Mouse (Mus musculus): Measurements from ENCODE around the gene Fhl2.
A peak's percentile ranks its signal among the peaks of the same experiment; 100 is the strongest.
"Not testable (repeated sequence)": the region's sequence is repeated elsewhere in the genome, so short reads cannot be mapped to it uniquely, and the experiment has no call there.

The Fhl2 gene

DNA sequence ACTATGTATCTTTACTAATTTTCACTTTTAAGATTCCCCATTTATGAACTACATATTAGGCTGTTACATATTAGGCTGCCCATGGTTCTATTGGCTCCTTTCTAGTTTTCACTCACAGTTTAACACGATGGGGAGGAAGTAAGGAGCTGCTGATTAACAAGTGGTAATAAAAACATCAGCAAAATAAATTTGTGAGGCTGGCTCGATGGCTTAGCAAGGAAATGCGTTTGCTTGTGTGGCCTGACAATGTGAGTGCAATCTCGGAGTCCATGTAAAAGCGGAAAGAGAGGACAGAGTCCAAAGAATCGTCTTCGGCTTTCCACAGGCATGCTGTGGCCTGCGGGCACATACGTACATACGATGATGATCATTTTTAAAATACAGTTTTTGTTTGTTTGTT is 4.3 kb downstream of the Fhl2 start:
- DNase-seq (ENCODE audit: low spot score in 2 of 2), result no peak

DNA sequence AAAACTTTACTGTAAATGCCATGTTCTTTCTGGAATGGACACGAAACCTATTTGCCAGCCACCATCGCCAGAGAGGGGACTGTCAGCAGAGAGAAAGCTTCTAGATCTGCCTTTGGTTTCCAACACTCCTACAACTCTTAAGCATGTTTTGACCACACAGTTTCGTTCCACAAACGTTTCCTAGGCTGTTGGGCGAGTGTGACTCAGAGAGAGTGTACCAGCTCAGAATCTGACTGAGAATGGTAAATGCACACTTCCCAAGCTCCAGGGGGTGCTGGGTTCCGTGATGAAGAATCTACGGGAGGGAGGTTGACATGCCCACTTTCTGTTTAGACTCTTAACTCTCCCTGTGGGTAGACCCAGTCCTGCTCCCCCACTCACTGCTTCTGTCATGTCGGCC is 5.7 kb downstream of the Fhl2 start:
- no peak for DNase-seq (ENCODE audit: low spot score in 2 of 2)

GRCm38 (mm10) chr1:43188893-43189292 is 7.9 kb downstream of the Fhl2 start:
- not testable (repeated sequence) for DNase-seq (ENCODE audit: low spot score in 2 of 2)

- DNase-seq (ENCODE audit: low spot score in 2 of 2), result no peak
These were observed 10.4 kb downstream of the Fhl2 start for GRCm38 (mm10) chr1:43186334-43186733.

DNA sequence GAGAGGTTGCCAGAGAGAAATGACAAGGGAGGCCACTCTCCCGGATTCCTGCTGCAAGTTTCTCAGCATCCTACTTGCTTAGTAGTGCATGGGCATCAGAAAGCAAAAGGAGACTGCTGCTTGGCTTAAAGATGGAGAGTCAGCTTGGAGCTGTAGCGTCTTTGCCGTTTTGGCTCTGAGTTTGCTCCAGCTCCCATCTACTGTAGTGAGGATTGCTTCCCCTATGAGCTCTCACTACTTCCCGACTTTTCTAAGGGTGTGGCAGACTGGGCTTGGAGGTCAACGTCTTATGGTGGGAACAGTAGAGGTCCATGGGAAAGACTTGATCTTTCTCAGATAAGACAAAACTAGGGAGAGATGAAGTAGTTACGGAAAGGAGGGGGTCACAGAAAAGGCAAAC is 15.9 kb downstream of the Fhl2 start:
- no peak for DNase-seq (ENCODE audit: low spot score in 2 of 2)

GRCm38 (mm10) chr1:43178780-43179179 is 18.0 kb downstream of the Fhl2 start:
- DNase-seq (ENCODE audit: low spot score in 2 of 2), result no peak

- DNase-seq (ENCODE audit: low spot score in 2 of 2), result no peak
These were observed 18.4 kb downstream of the Fhl2 start for GRCm38 (mm10) chr1:43178378-43178777.

GRCm38 (mm10) chr1:43173283-43174226 is 23.2 kb downstream of the Fhl2 start:
- DNase-seq (ENCODE audit: low spot score in 2 of 2), result no peak

DNA sequence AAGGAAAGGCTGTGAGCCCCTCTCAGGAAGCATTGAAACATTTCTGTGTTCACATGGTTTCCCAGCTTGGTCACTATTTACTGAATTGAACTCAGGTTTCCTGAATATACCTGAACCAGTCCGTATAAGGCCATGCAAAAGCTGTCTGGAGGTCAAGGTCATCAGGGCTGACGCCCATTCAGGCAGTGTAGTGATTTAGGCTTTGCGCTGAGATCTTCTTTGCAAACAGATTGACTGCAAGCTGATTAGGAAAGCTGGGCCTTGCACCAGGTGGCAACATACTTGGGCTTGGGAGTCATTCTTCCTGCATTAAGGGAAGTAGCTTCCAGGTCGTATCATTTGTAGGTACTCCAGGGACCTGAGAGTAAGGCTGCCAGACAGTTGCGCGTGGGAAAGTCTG is 25.0 kb downstream of the Fhl2 start:
- DNase-seq (ENCODE audit: low spot score in 2 of 2), result no peak

GRCm38 (mm10) chr1:43171093-43171492 is 25.7 kb downstream of the Fhl2 start:
- DNase-seq (ENCODE audit: low spot score in 2 of 2), result no peak

DNA sequence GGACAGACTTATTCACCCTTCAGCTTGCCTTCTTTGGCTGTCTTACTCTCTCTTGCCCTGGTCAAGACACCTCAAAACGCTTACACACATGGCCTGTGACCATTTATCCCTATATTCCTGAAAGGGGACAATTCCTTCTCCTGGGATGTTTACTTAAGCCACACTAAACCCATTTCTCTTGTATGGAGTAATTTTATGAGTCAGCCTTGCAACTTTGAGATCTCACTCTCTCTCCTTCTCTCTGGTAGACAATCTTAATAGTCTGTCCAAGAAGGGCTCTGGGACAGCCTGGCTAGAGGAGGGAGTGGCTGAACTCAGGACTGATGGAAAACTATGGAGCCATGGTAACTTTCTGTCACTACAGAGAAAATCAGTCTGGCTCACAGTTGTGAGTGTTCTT is 27.1 kb downstream of the Fhl2 start:
- no peak for DNase-seq (ENCODE audit: low spot score in 2 of 2)

DNA sequence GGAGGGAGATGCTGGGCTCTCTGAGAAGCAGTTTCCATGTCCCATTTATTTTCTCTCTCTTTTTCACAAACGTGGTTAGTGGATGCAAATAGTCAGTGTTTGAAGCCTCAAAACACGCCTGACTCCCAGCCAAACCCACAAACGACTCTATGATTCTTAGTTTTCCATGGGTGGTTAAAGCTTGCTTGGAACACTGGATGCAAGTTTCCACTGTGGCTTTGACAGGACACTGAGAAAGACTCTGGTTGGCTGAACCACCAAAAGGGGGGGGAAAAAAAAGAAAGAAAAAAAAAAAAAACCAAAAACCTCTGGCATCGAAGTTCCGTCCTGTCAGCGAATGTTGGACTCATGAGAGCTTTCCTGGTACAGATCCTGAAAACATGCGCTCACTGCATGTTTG is 27.6 kb downstream of the Fhl2 start:
- DNase-seq (ENCODE audit: low spot score in 2 of 2), result no peak

DNA sequence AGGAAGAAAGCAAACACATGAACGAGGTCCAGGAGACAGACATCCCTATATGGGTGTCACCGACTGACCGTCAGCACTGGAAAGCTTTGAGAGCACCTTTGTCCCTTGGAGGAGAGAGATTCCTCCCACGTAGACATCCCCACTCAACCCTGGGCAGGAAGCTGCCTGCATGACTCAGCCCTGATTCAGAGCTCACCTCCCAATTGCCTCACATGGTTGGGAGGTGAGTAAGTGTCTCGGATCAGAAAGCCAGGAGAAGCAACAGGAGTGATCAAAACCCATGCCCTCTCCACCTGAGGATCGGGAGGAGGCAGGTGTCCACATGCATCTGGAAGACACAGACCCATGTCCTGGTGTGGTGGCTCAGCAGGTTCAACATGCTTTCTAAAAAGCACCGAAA is 28.2 kb downstream of the Fhl2 start:
- no peak for DNase-seq (ENCODE audit: low spot score in 2 of 2)

GRCm38 (mm10) chr1:43168026-43168425 is 28.8 kb downstream of the Fhl2 start:
- no peak for DNase-seq (ENCODE audit: low spot score in 2 of 2)

DNA sequence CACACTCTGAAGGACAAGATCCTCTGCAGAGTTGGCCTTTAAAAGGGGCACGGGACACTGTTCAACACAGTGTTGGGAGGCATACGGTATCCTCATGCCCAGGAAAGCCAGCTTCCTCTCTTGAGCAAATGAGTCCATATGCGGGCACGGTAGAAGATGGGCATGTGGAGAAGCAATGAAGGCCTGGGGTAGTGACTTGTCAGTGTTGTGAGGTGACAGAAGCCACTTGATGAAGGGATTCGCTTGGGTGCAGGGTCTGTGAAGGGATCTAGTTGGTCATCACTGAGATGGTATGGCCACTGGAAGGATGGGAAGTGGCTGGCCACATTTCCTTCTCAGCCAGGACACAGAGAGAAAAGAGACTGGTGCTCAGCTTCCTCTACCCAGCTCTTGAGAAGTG is 32.2 kb downstream of the Fhl2 start:
- no peak for DNase-seq (ENCODE audit: low spot score in 2 of 2)

GRCm38 (mm10) chr1:43163467-43164418 is 33.0 kb downstream of the Fhl2 start:
- DNase-seq (ENCODE audit: low spot score in 2 of 2), result peak; percentile 28 to 39

- DNase-seq (ENCODE audit: low spot score in 2 of 2), result no peak
These were observed 33.7 kb downstream of the Fhl2 start for GRCm38 (mm10) chr1:43163084-43163466.

GRCm38 (mm10) chr1:43162394-43162793 is 34.4 kb downstream of the Fhl2 start:
- DNase-seq (ENCODE audit: low spot score in 2 of 2), result no peak

- no peak for DNase-seq (ENCODE audit: low spot score in 2 of 2)
These were observed 37.4 kb downstream of the Fhl2 start for GRCm38 (mm10) chr1:43159429-43159828.

DNA sequence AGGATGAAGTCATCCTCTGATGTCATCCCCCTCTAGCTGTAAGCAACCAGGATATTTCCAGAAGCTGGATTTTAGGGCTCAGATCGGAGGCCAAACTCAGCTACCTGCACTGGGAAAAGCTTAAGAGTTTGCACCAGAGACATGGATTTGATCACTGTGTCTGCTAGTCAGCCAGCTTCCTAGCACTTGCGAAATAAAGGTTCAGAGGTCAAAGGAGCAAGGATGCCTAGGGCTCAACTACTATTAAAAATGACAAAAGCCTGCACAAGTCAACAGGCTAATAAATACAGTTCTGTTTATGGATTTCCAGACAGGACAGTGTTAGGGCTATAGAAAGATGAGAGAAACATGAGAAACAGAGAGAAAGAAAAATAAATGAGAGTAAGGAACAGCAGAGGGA is 38.9 kb downstream of the Fhl2 start:
- DNase-seq (ENCODE audit: low spot score in 2 of 2), result no peak

- no peak for DNase-seq (ENCODE audit: low spot score in 2 of 2)
These were observed 42.3 kb downstream of the Fhl2 start for GRCm38 (mm10) chr1:43154491-43154890.

DNA sequence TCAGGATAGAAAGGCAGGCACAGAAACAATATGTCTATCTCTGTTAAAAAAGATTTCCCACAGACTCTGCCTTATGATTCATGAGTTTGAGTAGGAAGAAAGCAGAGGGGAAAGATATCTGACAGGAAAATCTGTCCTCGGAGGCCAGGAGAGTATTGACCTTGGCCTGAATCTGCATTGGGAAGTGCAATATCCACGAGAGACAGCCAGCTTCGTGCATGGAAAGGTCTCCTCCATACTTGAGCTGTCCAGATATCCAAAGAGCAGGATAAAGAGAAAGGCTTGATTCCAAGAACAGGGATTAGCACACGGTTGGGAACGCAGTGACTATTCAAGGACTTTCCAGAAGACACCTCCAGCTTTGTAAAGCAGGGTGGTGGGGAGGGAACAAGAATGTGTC is 43.2 kb downstream of the Fhl2 start:
- DNase-seq (ENCODE audit: low spot score in 2 of 2), result no peak

GRCm38 (mm10) chr1:43152626-43153025 is 44.2 kb downstream of the Fhl2 start:
- no peak for DNase-seq (ENCODE audit: low spot score in 2 of 2)
